Mouse (Mus musculus): ENCODE results near the gene Ppil6.

- TF ChIP-seq CTCF (IDR thresholded peaks at IDR 0.05; ENCODE audit: control insufficient read depth, insufficient read depth, insufficient read length) (no peak), MYOD1 (IDR thresholded peaks at IDR 0.05; ENCODE audit: control insufficient read depth, insufficient read length, low read depth) (no peak), CEBPB (IDR thresholded peaks at IDR 0.05; ENCODE audit: low read depth) (no peak), USF1 (IDR thresholded peaks at IDR 0.05; ENCODE audit: low read depth) (no peak)
Observed at GRCm38 (mm10) chr10:41536714-41537113, 46.5 kb downstream of the Ppil6 start.

Measured in C2C12 (cell line).